Mouse (Mus musculus) midbrain, postnatal 0 days (tissue): ENCODE data around the gene Pla2g2d. TPM values are rescaled to one million over a fixed set of nuclear protein-coding genes. Genes with fewer than 3 reads are reported as not detected.
A peak's percentile ranks its signal among the peaks of the same experiment; 100 is the strongest.

ENCODE experiments used
- ATAC-seq: fragments of 200-750 bp; cut with Nextera tagmentation; 2 replicates; pipeline ENCODE4 v1.8.0; 2017; ENCODE audit warnings: moderate number of reproducible peaks, mild to moderate bottlenecking, moderate TSS enrichment, moderate library complexity; ENCODE audit not compliant: low FRiP score
- DNase-seq: peaks from one replicate; pipeline ENCODE4 v3.0.0-alpha.2; 2015; ENCODE audit warnings: low spot score
- H3K27ac ChIP-seq: fragments of 300-500 bp; sonication (generic); 2 replicates; pipeline ENCODE4 v1.5.1; 2014; ENCODE audit warnings: low read depth, mild to moderate bottlenecking, low read length, mixed read lengths
- H3K27me3 ChIP-seq: fragments of 300-500 bp; sonication (generic); 2 replicates; pipeline ENCODE4 v1.6.1; 2014; ENCODE audit warnings: low read length, control low read depth, mixed read lengths; ENCODE audit not compliant: insufficient read depth
- H3K36me3 ChIP-seq: fragments of 300-500 bp; sonication (generic); 2 replicates; pipeline ENCODE4 v1.6.1; 2014; ENCODE audit warnings: low read length, control low read depth, mixed read lengths; ENCODE audit not compliant: insufficient read depth
- H3K4me1 ChIP-seq: fragments of 300-500 bp; sonication (generic); 2 replicates; pipeline ENCODE4 v1.6.1; 2014; ENCODE audit warnings: mild to moderate bottlenecking, control low read depth, antibody characterized with exemption, low read length, mixed read lengths; ENCODE audit not compliant: insufficient read depth
- H3K4me2 ChIP-seq: fragments of 300-500 bp; sonication (generic); 2 replicates; pipeline ENCODE4 v1.6.1; 2014; ENCODE audit warnings: low read depth, mild to moderate bottlenecking, low read length, mixed read lengths; ENCODE audit not compliant: poor library complexity, severe bottlenecking
- H3K4me3 ChIP-seq: fragments of 300-500 bp; sonication (generic); 2 replicates; pipeline ENCODE4 v1.5.1; 2014; ENCODE audit warnings: low read depth, mild to moderate bottlenecking, low read length, moderate library complexity
- H3K9ac ChIP-seq: fragments of 300-500 bp; sonication (generic); replicated peaks from 2 replicates; pipeline ENCODE4 v1.6.1; 2014; ENCODE audit warnings: mild to moderate bottlenecking, low read length, moderate library complexity, mixed read lengths; ENCODE audit not compliant: poor library complexity, severe bottlenecking
- H3K9me3 ChIP-seq: fragments of 300-500 bp; sonication (generic); 2 replicates; pipeline ENCODE4 v1.6.1; 2016; ENCODE audit warnings: low read length, control low read depth
- CTCF ChIP-seq: IDR thresholded peaks from 2 replicates; pipeline ENCODE4 v1.5.1; 2016; ENCODE audit warnings: antibody characterized with exemption, mild to moderate bottlenecking
- WGBS: fragments of 180-500 bp; shearing (Covaris S2); extraction: QIAGEN DNeasy Blood & Tissue Kit; methylation state at CpG from one replicate; pipeline ENCODE4 v1.1.7; 2014; 5-methylcytosine and 5-hydroxymethylcytosine counted together
- polyA plus RNA-seq: library from polyadenylated mRNA; unstranded; fragments of >200 nt; fragmentation: Nextera tagmentation; extraction: Ambion mirVana; gene quantifications from 2 replicates; pipeline ENCODE4 v1.2.1, GENCODE M21; 2015
- total RNA-seq: library from RNA; depleted of rRNA; stranded (reverse); fragments of >200 nt; gene quantifications from 2 replicates; pipeline ENCODE4 v1.2.3, GENCODE M21; 2014; rRNA removed

Pla2g2d gene
- total RNA-seq = 0.47 TPM in 1 of 2 replicates, not detected in the other
- 0.38 and 0.52 TPM in 2 replicates for polyA plus RNA-seq

- Histone ChIP-seq H3K9me3 (no peaks in the 10 kb centered on the region), H3K4me3 (no peak within 1 kb of the TSS), H3K4me1 (no peaks in the 10 kb centered on the region), H3K27ac (no peak within 1 kb of the TSS), H3K9ac (no peak within 1 kb of the TSS), H3K36me3 (no peaks in the 10 kb centered on the region), H3K4me2 (no peak within 1 kb of the TSS), H3K27me3 (no peaks in the 10 kb centered on the region)
- WGBS = 84% methylated on average over 6 of the region's 6 CpGs
- no peak for DNase-seq
- no peak for TF ChIP-seq CTCF
- no peak for ATAC-seq
Observed at GRCm38 (mm10) chr4:138775435-138775834, at the start of gene Pla2g2d. Gene Pla2g2d (plus strand): TSS chr4:138775735.

GRCm38 (mm10) chr4:138725751-138726150 lies 49.8 kb upstream of the Pla2g2d start:
- no peaks in the 10 kb centered on the region for H3K9me3 ChIP-seq
- H3K36me3 ChIP-seq = no peaks in the 10 kb centered on the region
- H3K4me1 ChIP-seq = peaks cover 11% of the 10 kb centered on the region

GRCm38 (mm10) chr4:138729018-138729703 lies 46.4 kb upstream of the Pla2g2d start:
- Histone ChIP-seq H3K4me3 (no peak overlapping the region), H3K36me3 (no peaks in the 10 kb centered on the region), H3K9me3 (no peaks in the 10 kb centered on the region), H3K27ac (no peak overlapping the region), H3K4me1 (peaks cover 11% of the 10 kb centered on the region), H3K4me2 (no peak overlapping the region), H3K27me3 (no peaks in the 10 kb centered on the region), H3K9ac (no peak overlapping the region)
- DNase-seq = peak; percentile 88
- peak; percentile 48; the same call in 1 of the 2 replicates for ATAC-seq
- 22% methylated on average over 9 of the region's 9 CpGs for WGBS
- no peak for TF ChIP-seq CTCF

More at GRCm38 (mm10) chr4:138725751-138726150, 49.8 kb upstream of the Pla2g2d start:
- H3K4me2 ChIP-seq = peak overlapping the region; percentile 63; the same call in 1 of the 2 replicates
- TF ChIP-seq CTCF = no peak
- no peak overlapping the region for H3K9ac ChIP-seq
- no peak overlapping the region for H3K27ac ChIP-seq
- DNase-seq (peak; percentile 57), ATAC-seq (no peak)
- WGBS = 74% methylated on average over 5 of the region's 5 CpGs
- no peaks in the 10 kb centered on the region for H3K27me3 ChIP-seq
- H3K4me3 ChIP-seq = no peak overlapping the region

- Histone ChIP-seq H3K4me1 (peaks cover 3% of the 10 kb centered on the region; the same call in 1 of the 2 replicates), H3K36me3 (no peaks in the 10 kb centered on the region), H3K4me3 (no peak overlapping the region), H3K27me3 (no peaks in the 10 kb centered on the region), H3K9ac (no peak overlapping the region), H3K9me3 (no peaks in the 10 kb centered on the region), H3K4me2 (no peak overlapping the region), H3K27ac (no peak overlapping the region)
- 79% methylated on average over 7 of the region's 7 CpGs for WGBS
- TF ChIP-seq CTCF = no peak
- no peak for ATAC-seq
- no peak for DNase-seq
Observed at GRCm38 (mm10) chr4:138734105-138734504, 41.4 kb upstream of the Pla2g2d start.

- Histone ChIP-seq H3K9ac (no peak overlapping the region), H3K4me2 (no peak overlapping the region), H3K27ac (no peak overlapping the region), H3K27me3 (no peaks in the 10 kb centered on the region), H3K4me3 (no peak overlapping the region), H3K36me3 (no peaks in the 10 kb centered on the region), H3K4me1 (peaks cover 7% of the 10 kb centered on the region; the same call in 1 of the 2 replicates), H3K9me3 (no peaks in the 10 kb centered on the region)
- 95% methylated on average over 4 of the region's 4 CpGs for WGBS
- no peak for DNase-seq
- TF ChIP-seq CTCF = no peak
- ATAC-seq = no peak
Observed at GRCm38 (mm10) chr4:138734863-138735262, 40.7 kb upstream of the Pla2g2d start.

GRCm38 (mm10) chr4:138737031-138737430 lies 38.5 kb upstream of the Pla2g2d start, which contains the start of gene Ubxn10:
Gene Ubxn10 (minus strand): TSS chr4:138737167.
- TF ChIP-seq CTCF = no peak
- Histone ChIP-seq H3K9ac (no peak within 1 kb of the TSS), H3K27ac (no peak within 1 kb of the TSS), H3K36me3 (no peaks in the 10 kb centered on the region), H3K4me1 (peaks cover 7% of the 10 kb centered on the region; the same call in 1 of the 2 replicates), H3K27me3 (no peaks in the 10 kb centered on the region), H3K9me3 (no peaks in the 10 kb centered on the region), H3K4me3 (no peak within 1 kb of the TSS), H3K4me2 (no peak within 1 kb of the TSS)
- 63% methylated on average over 7 of the region's 7 CpGs for whole genome bisulfite sequencing
- DNase-seq (no peak), ATAC-seq (no peak; the same call in 1 of the 2 replicates)
